Mouse (Mus musculus) cerebellum, adult 2 months (tissue): Measurements from ENCODE around the gene Apol8.

Source experiments
- CTCF ChIP-seq: fragments of 200-500 bp; IDR thresholded peaks from 2 replicates; pipeline ENCODE4 v1.5.1; 2011; ENCODE audit warnings: low read depth, mild to moderate bottlenecking, control low read depth, low read length, moderate library complexity, borderline replicate concordance; ENCODE audit not compliant: insufficient read depth
- POLR2A ChIP-seq: fragments of 200-500 bp; IDR thresholded peaks from 2 replicates; pipeline ENCODE4 v1.6.1; 2011; ENCODE audit warnings: low read length, control low read depth, borderline replicate concordance; ENCODE audit not compliant: insufficient read depth

DNA sequence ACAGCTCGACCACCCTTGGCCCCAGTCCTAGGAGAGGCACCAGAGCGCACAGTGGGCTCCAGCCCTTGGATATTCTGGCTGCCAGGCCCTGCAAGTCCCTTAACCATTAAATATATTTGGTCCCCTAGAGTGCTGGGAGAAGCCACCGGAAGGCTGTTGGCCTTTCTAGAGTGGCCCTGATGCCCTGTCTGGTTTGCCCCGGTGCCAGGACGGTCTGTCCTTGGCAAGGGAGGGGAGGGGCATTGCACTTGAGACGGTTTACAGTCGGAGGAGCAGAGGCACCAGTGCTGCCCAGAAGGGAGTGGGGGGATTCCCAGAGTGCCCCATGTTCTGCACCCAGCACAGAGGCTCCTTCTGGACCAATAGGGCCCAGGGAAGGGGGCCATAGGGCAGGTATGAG lies 4.3 kb upstream of the Apol8 start:
- TF ChIP-seq CTCF, result no peak
- no peak for TF ChIP-seq POLR2A
